Mouse (Mus musculus) MEL (cell line): Measurements from ENCODE around the gene Cecr2. TPM values are rescaled to one million over a fixed set of nuclear protein-coding genes. Genes with fewer than 3 reads are reported as not detected.

Source experiments
- DNase-seq: peaks from one replicate; pipeline ENCODE4 v3.0.0; 2011; ENCODE audit warnings: low read depth, low spot score
- H3K27ac ChIP-seq: 2 replicates; pipeline ENCODE4 v1.5.1; 2012; ENCODE audit warnings: low read depth, mild to moderate bottlenecking, control low read depth, low read length, moderate library complexity; ENCODE audit not compliant: control insufficient read depth
- H3K27me3 ChIP-seq, 2 experiments: fragments of 150-350 bp in 1 of 2; sonication (generic) in 1 of 2; 2 replicates each; pipeline ENCODE4 v1.6.1; 2012; ENCODE audit warnings: low read length in 2 of 2, mild to moderate bottlenecking in 2 of 2, improper control_type of control experiment in 1 of 2, moderate library complexity in 1 of 2; ENCODE audit not compliant: insufficient read depth in 2 of 2, control insufficient read depth in 1 of 2
- H3K36me3 ChIP-seq, 2 experiments: 2 replicates each; pipeline ENCODE4 v1.6.1; 2012 to 2014; ENCODE audit warnings: low read length in 2 of 2, improper control_type of control experiment in 1 of 2, inconsistent platforms in 1 of 2, mild to moderate bottlenecking in 1 of 2; ENCODE audit not compliant: insufficient read depth in 2 of 2, control insufficient read depth in 1 of 2
- H3K4me1 ChIP-seq, 2 experiments: fragments of 150-350 bp in 1 of 2; sonication (generic) in 1 of 2; 2 replicates each; pipeline ENCODE4 v1.6.1; 2012; ENCODE audit warnings: low read length in 2 of 2, improper control_type of control experiment in 1 of 2, mild to moderate bottlenecking in 1 of 2; ENCODE audit not compliant: insufficient read depth in 2 of 2, control insufficient read depth in 1 of 2
- H3K4me3 ChIP-seq, 2 experiments: fragments of 150-350 bp in 1 of 2; sonication (generic) in 1 of 2; 2 replicates each; pipeline ENCODE4 v1.5.1; 2012; ENCODE audit warnings: low read depth in 2 of 2, low read length in 2 of 2, mild to moderate bottlenecking in 2 of 2, moderate library complexity in 2 of 2, control low read depth in 1 of 2, improper control_type of control experiment in 1 of 2; ENCODE audit not compliant: control insufficient read depth in 1 of 2, insufficient read depth in 1 of 2
- H3K79me2 ChIP-seq: 2 replicates; pipeline ENCODE4 v1.6.1; 2012; ENCODE audit warnings: mild to moderate bottlenecking, low read length, moderate library complexity; ENCODE audit not compliant: control insufficient read depth, poor library complexity, insufficient read depth
- H3K9ac ChIP-seq: 2 replicates; pipeline ENCODE4 v1.6.1; 2012; ENCODE audit warnings: low read depth, mild to moderate bottlenecking, control low read depth, low read length, moderate library complexity; ENCODE audit not compliant: control insufficient read depth, poor library complexity, severe bottlenecking
- H3K9me3 ChIP-seq: fragments of 150-350 bp; sonication (generic); replicated peaks from 2 replicates; pipeline ENCODE4 v1.6.1; 2012; ENCODE audit warnings: mild to moderate bottlenecking, low read length, improper control_type of control experiment, moderate library complexity; ENCODE audit not compliant: insufficient read depth
- BHLHE40 ChIP-seq: IDR thresholded peaks from 2 replicates; pipeline ENCODE4 v1.6.1; 2012; ENCODE audit warnings: low read depth, mild to moderate bottlenecking, inconsistent platforms, low read length, improper control_type of control experiment, borderline replicate concordance
- CHD1 ChIP-seq: IDR thresholded peaks from 2 replicates; pipeline ENCODE4 v1.6.1; 2012; ENCODE audit warnings: low read depth, mild to moderate bottlenecking, inconsistent platforms, low read length, improper control_type of control experiment
- CHD2 ChIP-seq: IDR thresholded peaks from 2 replicates; pipeline ENCODE4 v1.6.1; 2011; ENCODE audit warnings: low read length, improper control_type of control experiment
- E2F4 ChIP-seq: IDR thresholded peaks from 2 replicates; pipeline ENCODE4 v1.6.1; 2011; ENCODE audit warnings: low read depth, low read length, improper control_type of control experiment, borderline replicate concordance
- ETS1 ChIP-seq: IDR thresholded peaks from 2 replicates; pipeline ENCODE4 v1.6.1; 2012; ENCODE audit warnings: low read depth, mild to moderate bottlenecking, inconsistent platforms, low read length, improper control_type of control experiment, moderate library complexity
- GABPA ChIP-seq: IDR thresholded peaks from 2 replicates; pipeline ENCODE4 v1.6.1; 2012; ENCODE audit warnings: low read depth, mild to moderate bottlenecking, inconsistent platforms, low read length, improper control_type of control experiment, moderate library complexity
- GATA1 ChIP-seq: IDR thresholded peaks from 2 replicates; pipeline ENCODE4 v1.6.1; 2011; ENCODE audit warnings: low read depth, low read length, improper control_type of control experiment
- HCFC1 ChIP-seq: IDR thresholded peaks from 2 replicates; pipeline ENCODE4 v1.6.1; 2012; ENCODE audit warnings: low read depth, mild to moderate bottlenecking, inconsistent platforms, low read length, improper control_type of control experiment, moderate library complexity
- JUND ChIP-seq: IDR thresholded peaks from 2 replicates; pipeline ENCODE4 v1.6.1; 2011; ENCODE audit warnings: low read depth, mild to moderate bottlenecking, improper control_type of control experiment, low read length
- KAT2A ChIP-seq: conservative IDR thresholded peaks from 2 replicates; pipeline ENCODE4 v1.6.1; 2012; ENCODE audit warnings: low read depth, low read length, improper control_type of control experiment, inconsistent platforms
- MAZ ChIP-seq: IDR thresholded peaks from 2 replicates; pipeline ENCODE4 v1.6.1; 2012; ENCODE audit warnings: low read depth, mild to moderate bottlenecking, inconsistent platforms, low read length, improper control_type of control experiment
- MEF2A ChIP-seq: IDR thresholded peaks from 2 replicates; pipeline ENCODE4 v1.6.1; 2014; ENCODE audit warnings: low read depth, mild to moderate bottlenecking, inconsistent platforms, low read length, improper control_type of control experiment; ENCODE audit not compliant: poor library complexity, insufficient replicate concordance, severe bottlenecking; ENCODE audit errors: extremely low read depth
- MXI1 ChIP-seq: IDR thresholded peaks from 2 replicates; pipeline ENCODE4 v1.6.1; 2011; ENCODE audit warnings: mild to moderate bottlenecking, low read depth, low read length, improper control_type of control experiment
- MYB ChIP-seq: IDR thresholded peaks from 2 replicates; pipeline ENCODE4 v1.6.1; 2011; ENCODE audit warnings: mild to moderate bottlenecking, low read depth, low read length, improper control_type of control experiment
- MYC ChIP-seq: IDR thresholded peaks from 2 replicates; pipeline ENCODE4 v1.6.1; 2011; ENCODE audit warnings: low read depth, mild to moderate bottlenecking, low read length, improper control_type of control experiment, moderate library complexity
- NRF1 ChIP-seq: IDR thresholded peaks from 2 replicates; pipeline ENCODE4 v1.6.1; 2014; ENCODE audit warnings: low read depth, mild to moderate bottlenecking, inconsistent platforms, low read length, improper control_type of control experiment, moderate library complexity; ENCODE audit not compliant: poor library complexity, insufficient read depth, severe bottlenecking
- POLR2A ChIP-seq, 2 experiments: IDR thresholded peaks; 2 replicates each; pipeline ENCODE4 v1.6.1; 2011 to 2012; ENCODE audit warnings: low read length in 2 of 2, mild to moderate bottlenecking in 2 of 2, control low read depth in 1 of 2, improper control_type of control experiment in 1 of 2, low read depth in 1 of 2, moderate library complexity in 1 of 2; ENCODE audit not compliant: control insufficient read depth in 1 of 2, insufficient read depth in 1 of 2, poor library complexity in 1 of 2
- POLR2AphosphoS2 ChIP-seq: IDR thresholded peaks from 2 replicates; pipeline ENCODE4 v1.6.1; 2011; ENCODE audit warnings: low read length, improper control_type of control experiment
- RCOR1 ChIP-seq: IDR thresholded peaks from 2 replicates; pipeline ENCODE4 v1.6.1; 2012; ENCODE audit warnings: low read depth, mild to moderate bottlenecking, inconsistent platforms, low read length, improper control_type of control experiment
- SIN3A ChIP-seq: IDR thresholded peaks from 2 replicates; pipeline ENCODE4 v1.6.1; 2012; ENCODE audit warnings: low read length, improper control_type of control experiment, inconsistent platforms
- TAL1 ChIP-seq: IDR thresholded peaks from 2 replicates; pipeline ENCODE4 v1.6.1; 2012; ENCODE audit warnings: mild to moderate bottlenecking, inconsistent platforms, low read length, moderate library complexity, mixed read lengths
- TBP ChIP-seq: IDR thresholded peaks from 2 replicates; pipeline ENCODE4 v1.8.0; 2011; ENCODE audit warnings: low read depth, low read length, improper control_type of control experiment
- TCF12 ChIP-seq: IDR thresholded peaks from 2 replicates; pipeline ENCODE4 v1.6.1; 2014; ENCODE audit warnings: low read depth, mild to moderate bottlenecking, inconsistent platforms, low read length, improper control_type of control experiment, moderate library complexity
- UBTF ChIP-seq: IDR thresholded peaks from 2 replicates; pipeline ENCODE4 v1.6.1; 2012; ENCODE audit warnings: low read depth, mild to moderate bottlenecking, inconsistent platforms, low read length, improper control_type of control experiment, moderate library complexity, borderline replicate concordance; ENCODE audit not compliant: insufficient read depth
- USF2 ChIP-seq, 2 experiments: IDR thresholded peaks; 2 replicates each; pipeline ENCODE4 v1.6.1; 2011 to 2012; ENCODE audit warnings: improper control_type of control experiment in 2 of 2, low read length in 2 of 2, borderline replicate concordance in 1 of 2, inconsistent platforms in 1 of 2, low read depth in 1 of 2, mild to moderate bottlenecking in 1 of 2; ENCODE audit not compliant: insufficient read depth in 1 of 2
- ZKSCAN1 ChIP-seq: IDR thresholded peaks from 2 replicates; pipeline ENCODE4 v1.6.1; 2012; ENCODE audit warnings: low read depth, mild to moderate bottlenecking, inconsistent platforms, low read length, improper control_type of control experiment, moderate library complexity
- ZNF384 ChIP-seq: IDR thresholded peaks from 2 replicates; pipeline ENCODE4 v1.6.1; 2012; ENCODE audit warnings: low read depth, mild to moderate bottlenecking, inconsistent platforms, low read length, improper control_type of control experiment
- polyA plus RNA-seq, 2 experiments: library from polyadenylated mRNA; stranded (reverse) in 1 of 2; unstranded in 1 of 2; fragments of >175 nt in 1 of 2; fragments of >200 nt in 1 of 2; gene quantifications; 2 replicates each; pipeline versions ENCODE4 v1.2.1 to v1.2.4; 2012; ENCODE audit warnings: low replicate concordance in 2 of 2, low read depth in 1 of 2; ENCODE audit not compliant: insufficient read length in 2 of 2, insufficient read depth in 1 of 2, missing spikeins in 1 of 2
- total RNA-seq: library from RNA; depleted of rRNA; stranded (reverse); fragments of 300-350 nt; gene quantifications from 2 replicates; pipeline ENCODE4 v1.2.3, GENCODE M21; 2012

Cecr2 gene
- total and polyA plus RNA-seq, 3 experiments: 4.0 to 8.7 TPM; not detected in 1

DNA sequence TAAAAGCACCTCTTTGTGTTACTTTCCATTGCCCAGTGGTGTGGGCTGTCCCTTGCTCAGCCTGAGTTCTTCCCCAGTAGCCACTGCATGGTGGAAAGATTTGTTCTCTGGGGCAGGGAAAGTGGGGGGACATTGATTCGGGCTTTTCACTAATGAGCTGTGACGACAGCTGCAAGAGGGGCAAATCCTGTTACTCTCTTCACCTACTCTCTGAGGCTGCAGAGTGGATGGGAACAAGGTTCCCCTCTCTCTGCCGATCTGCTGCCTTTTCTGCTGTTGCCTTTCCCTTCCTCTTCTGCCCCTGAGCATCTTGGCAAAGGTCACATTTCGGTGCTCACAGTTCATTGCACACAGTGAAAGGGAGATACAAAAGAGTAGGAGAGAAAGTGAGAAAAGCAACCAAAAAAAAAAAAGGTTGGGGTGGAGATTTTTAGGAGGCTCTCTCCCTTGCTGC, 50.4 kb downstream of the Cecr2 start:
- H3K9me3 ChIP-seq: no peaks in the 10 kb centered on the region
- no peak overlapping the region for H3K4me3 ChIP-seq
- no peak overlapping the region for H3K27ac ChIP-seq
- H3K27me3 ChIP-seq: no peaks in the 10 kb centered on the region
- H3K36me3 ChIP-seq: no peaks in the 10 kb centered on the region
- TF ChIP-seq HCFC1 (no peak), GATA1 (no peak), CHD2 (no peak), TCF12 (no peak), POLR2AphosphoS2 (no peak), TAL1 (no peak), MYB (no peak), MYC (no peak), MEF2A (no peak), TBP (no peak), GABPA (no peak), BHLHE40 (no peak), MAZ (no peak), SIN3A (no peak), UBTF (no peak), ZKSCAN1 (no peak)
- no peak for DNase-seq
- no peaks in the 10 kb centered on the region for H3K79me2 ChIP-seq
- peaks cover 2 to 3% of the 10 kb centered on the region in 2 experiments; a peak in 1 of 4 replicates for H3K4me1 ChIP-seq
- no peak overlapping the region for H3K9ac ChIP-seq

DNA sequence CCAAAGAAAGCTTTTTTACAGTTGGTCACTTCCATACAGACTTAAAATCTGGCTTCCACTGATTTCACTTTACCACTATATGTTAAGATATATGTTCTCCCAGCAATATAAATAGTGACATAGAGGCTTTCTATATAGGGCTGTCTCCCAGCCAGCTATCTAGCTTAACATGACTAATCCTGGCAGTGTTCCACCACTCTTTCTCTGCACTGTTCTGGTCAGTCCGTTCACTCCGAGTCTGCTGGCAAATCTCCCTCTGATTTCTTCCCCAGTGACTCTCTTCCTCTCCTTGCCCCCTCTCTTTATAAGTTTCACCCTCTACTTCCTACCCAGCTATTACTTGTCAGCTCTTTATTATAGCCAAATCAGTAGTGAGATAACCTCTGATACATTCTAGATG, 59.8 kb downstream of the Cecr2 start:
- H3K27ac ChIP-seq: no peak overlapping the region
- no peaks in the 10 kb centered on the region for H3K27me3 ChIP-seq
- H3K4me3 ChIP-seq: no peak overlapping the region
- no peaks in the 10 kb centered on the region for H3K4me1 ChIP-seq
- no peaks in the 10 kb centered on the region for H3K79me2 ChIP-seq
- no peak overlapping the region for H3K9ac ChIP-seq
- no peaks in the 10 kb centered on the region for H3K9me3 ChIP-seq
- DNase-seq: peak; percentile 36
- TF ChIP-seq SIN3A: no peak
- TF ChIP-seq NRF1: no peak
- no peak for TF ChIP-seq E2F4
- TF ChIP-seq KAT2A: no peak
- no peak for TF ChIP-seq JUND
- TF ChIP-seq USF2 (IDR thresholded peaks at IDR 0.05; ENCODE audit: borderline replicate concordance in 1 of 2, insufficient read depth in 1 of 2, low read depth in 1 of 2, low read length in 2 of 2): no peak
- no peak for TF ChIP-seq MEF2A
- TF ChIP-seq POLR2A (IDR thresholded peaks at IDR 0.05; ENCODE audit: control insufficient read depth in 1 of 2, insufficient read depth in 1 of 2, low read depth in 1 of 2, low read length in 2 of 2, poor library complexity in 1 of 2): no peak
- no peak for TF ChIP-seq RCOR1
- no peak for TF ChIP-seq UBTF
- no peak for TF ChIP-seq ETS1
- TF ChIP-seq TAL1: no peak
- TF ChIP-seq TBP: no peak
- TF ChIP-seq HCFC1: no peak
- TF ChIP-seq CHD1: no peak
- no peak for TF ChIP-seq ZNF384
- TF ChIP-seq CHD2: no peak
- TF ChIP-seq MXI1: no peak
- no peaks in the 10 kb centered on the region; a peak in 1 of 4 replicates for H3K36me3 ChIP-seq
